Mouse (Mus musculus) limb, embryonic 12.5 days (tissue): ENCODE data around the gene Sh3bp2. TPM values are rescaled to one million over a fixed set of nuclear protein-coding genes. Genes with fewer than 3 reads are reported as not detected.
"Not testable (repeated sequence)": the region's sequence is repeated elsewhere in the genome, so short reads cannot be mapped to it uniquely, and the experiment has no call there.

Source experiments
- ATAC-seq: fragments of 200-750 bp; cut with Nextera tagmentation; 2 replicates; pipeline ENCODE4 v1.8.0; 2017; ENCODE audit warnings: low read depth, moderate TSS enrichment; ENCODE audit not compliant: insufficient number of reproducible peaks, insufficient read depth, low FRiP score, low TSS enrichment
- H3K27ac ChIP-seq: fragments of 300-500 bp; sonication (generic); 2 replicates; pipeline ENCODE4 v1.5.1; 2016; ENCODE audit warnings: mild to moderate bottlenecking, moderate library complexity
- H3K27me3 ChIP-seq: fragments of 300-500 bp; sonication (generic); 2 replicates; pipeline ENCODE4 v1.6.1; 2016; ENCODE audit warnings: mild to moderate bottlenecking, moderate library complexity
- H3K36me3 ChIP-seq: fragments of 300-500 bp; sonication (generic); 2 replicates; pipeline ENCODE4 v1.6.1; 2016; ENCODE audit warnings: mild to moderate bottlenecking, moderate library complexity
- H3K4me1 ChIP-seq: fragments of 300-500 bp; sonication (generic); replicated peaks from 2 replicates; pipeline ENCODE4 v1.6.1; 2016
- H3K4me2 ChIP-seq: fragments of 300-500 bp; sonication (generic); 2 replicates; pipeline ENCODE4 v1.6.1; 2016; ENCODE audit warnings: mild to moderate bottlenecking, moderate library complexity
- H3K4me3 ChIP-seq: fragments of 300-500 bp; sonication (generic); replicated peaks from 2 replicates; pipeline ENCODE4 v1.5.1; 2016; ENCODE audit warnings: mild to moderate bottlenecking
- H3K9ac ChIP-seq: fragments of 300-500 bp; sonication (generic); replicated peaks from 2 replicates; pipeline ENCODE4 v1.6.1; 2016; ENCODE audit warnings: mild to moderate bottlenecking, moderate library complexity
- H3K9me3 ChIP-seq: fragments of 300-500 bp; sonication (generic); 2 replicates; pipeline ENCODE4 v1.6.1; 2016; ENCODE audit warnings: mild to moderate bottlenecking, moderate library complexity
- WGBS: fragments of 180-500 bp; shearing (Covaris S2); methylation state at CpG from one replicate; pipeline ENCODE4 v1.1.7; 2016; 5-methylcytosine and 5-hydroxymethylcytosine counted together
- polyA plus RNA-seq: library from polyadenylated mRNA; unstranded; fragments of >200 nt; fragmentation: Nextera tagmentation; extraction: Ambion mirVana; gene quantifications from 2 replicates; pipeline ENCODE4 v1.2.1, GENCODE M21; 2016

Sh3bp2 gene
- polyA plus RNA-seq, 1 experiment from 2014 or later: 12.0 TPM

DNA sequence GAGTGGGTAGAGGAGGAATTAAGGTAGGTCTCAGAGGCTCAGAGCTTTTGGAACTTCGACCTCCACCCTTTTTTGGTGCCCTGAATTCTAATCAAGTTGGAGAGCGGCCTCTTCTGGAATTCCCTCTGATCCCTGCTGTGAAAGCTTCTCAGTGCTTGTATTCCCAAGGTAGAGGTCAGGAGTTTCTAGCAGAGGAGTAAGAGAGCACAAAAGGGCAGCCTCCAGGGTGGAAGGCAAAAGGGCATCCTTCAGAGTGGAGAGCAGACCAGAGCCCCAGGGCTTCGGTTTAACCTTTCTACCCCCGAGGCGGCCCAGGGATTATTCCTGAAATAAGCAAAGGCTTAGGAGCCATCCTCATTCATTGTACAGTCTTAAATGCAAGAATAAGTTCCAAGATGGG, 64.4 kb downstream of the Sh3bp2 start:
- Histone ChIP-seq H3K4me2 (no peak overlapping the region), H3K9me3 (no peaks in the 10 kb centered on the region), H3K27ac (no peak overlapping the region), H3K36me3 (peaks cover 7% of the 10 kb centered on the region; the same call in 1 of the 2 replicates), H3K27me3 (no peaks in the 10 kb centered on the region), H3K4me1 (peaks cover 6% of the 10 kb centered on the region; the same call in 1 of the 2 replicates), H3K9ac (no peak overlapping the region), H3K4me3 (no peak overlapping the region)
- no peak for ATAC-seq
- WGBS: 38% methylated on average over 5 of the region's 5 CpGs

DNA sequence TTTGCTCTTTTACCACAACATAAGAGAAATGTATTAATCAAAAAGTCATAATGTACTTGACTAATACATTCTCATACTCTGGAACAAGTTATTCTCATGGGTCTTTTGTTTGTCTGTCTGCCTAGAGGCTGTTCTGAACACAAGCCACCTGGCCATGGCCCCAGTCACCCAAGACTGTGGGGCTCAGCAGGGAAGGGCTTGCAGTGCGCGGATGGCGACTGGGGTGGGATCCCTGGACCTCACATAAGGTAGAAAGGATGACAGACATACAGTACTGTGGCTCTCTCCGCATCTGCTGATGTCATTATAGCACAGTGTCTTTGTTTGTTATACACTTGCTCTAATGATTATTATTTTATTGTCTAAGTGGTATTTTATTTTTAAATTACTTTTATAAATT, 65.1 kb downstream of the Sh3bp2 start:
- peaks cover 7% of the 10 kb centered on the region; the same call in 1 of the 2 replicates for H3K36me3 ChIP-seq
- WGBS: 70% methylated on average over 4 of the region's 4 CpGs
- H3K9me3 ChIP-seq: no peaks in the 10 kb centered on the region
- H3K4me3 ChIP-seq: no peak overlapping the region
- H3K27me3 ChIP-seq: no peaks in the 10 kb centered on the region
- no peak overlapping the region for H3K27ac ChIP-seq
- no peak overlapping the region for H3K4me2 ChIP-seq
- H3K4me1 ChIP-seq: peaks cover 6% of the 10 kb centered on the region; the same call in 1 of the 2 replicates
- no peak for ATAC-seq
- no peak overlapping the region for H3K9ac ChIP-seq

DNA sequence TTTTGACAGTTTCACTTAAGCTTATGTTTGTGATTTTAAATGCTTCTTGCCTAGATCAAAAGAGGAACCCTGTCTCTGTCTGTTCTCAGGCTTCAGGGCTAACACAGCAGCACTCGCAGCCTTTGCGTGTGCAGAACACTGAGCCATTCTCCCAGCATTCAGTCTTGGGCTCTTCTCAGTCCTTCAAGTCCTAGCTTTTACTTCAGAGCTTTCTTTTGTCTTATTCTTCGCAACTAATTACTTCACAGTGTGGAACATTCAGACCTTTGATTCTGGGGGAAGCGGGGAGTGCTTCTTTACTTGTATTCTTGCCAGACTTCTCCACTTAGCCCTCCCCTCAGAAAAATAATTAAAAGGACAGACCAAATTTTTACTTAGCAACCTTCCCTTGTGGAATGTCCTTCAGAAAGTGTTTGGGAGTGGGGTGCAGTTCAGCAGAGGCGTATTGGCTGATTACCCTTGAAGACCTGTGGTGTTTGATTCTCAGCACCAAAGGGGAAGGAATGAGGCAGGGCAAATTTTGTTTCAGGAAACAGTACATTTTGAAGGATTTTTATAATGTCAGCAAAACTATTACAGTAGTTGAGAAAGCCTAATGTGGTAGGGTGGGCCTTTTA, 65.9 kb downstream of the Sh3bp2 start:
- no peak overlapping the region for H3K4me2 ChIP-seq
- no peak for ATAC-seq
- H3K4me3 ChIP-seq: no peak overlapping the region
- no peaks in the 10 kb centered on the region for H3K9me3 ChIP-seq
- WGBS: 87% methylated on average over 5 of the region's 5 CpGs
- no peaks in the 10 kb centered on the region for H3K27me3 ChIP-seq
- H3K4me1 ChIP-seq: peaks cover 6% of the 10 kb centered on the region; the same call in 1 of the 2 replicates
- peaks cover 7% of the 10 kb centered on the region; the same call in 1 of the 2 replicates for H3K36me3 ChIP-seq
- no peak overlapping the region for H3K27ac ChIP-seq
- no peak overlapping the region for H3K9ac ChIP-seq

DNA sequence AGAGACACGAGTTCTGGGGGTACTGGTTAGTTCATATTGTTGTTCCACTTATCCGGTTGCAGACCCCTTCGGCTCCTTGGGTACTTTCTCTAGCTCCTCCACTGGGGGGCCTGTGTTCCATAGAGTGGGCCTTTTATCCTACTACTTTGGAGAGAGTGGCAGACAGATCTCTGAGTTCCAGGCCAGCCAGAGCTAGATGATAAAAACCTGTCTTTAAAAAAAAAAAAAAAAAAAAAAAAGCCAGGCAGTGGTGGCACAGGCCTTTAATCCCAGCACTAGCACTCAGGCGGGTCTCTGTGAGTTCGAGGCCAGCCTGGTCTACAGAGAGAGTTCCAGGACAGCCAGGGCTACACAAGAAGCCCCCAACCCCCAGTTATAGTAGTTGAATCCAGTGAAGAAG, 66.6 kb downstream of the Sh3bp2 start:
- H3K4me3 ChIP-seq, H3K27ac ChIP-seq, ATAC-seq, H3K4me1 ChIP-seq, H3K9me3 ChIP-seq, H3K27me3 ChIP-seq, H3K9ac ChIP-seq, H3K4me2 ChIP-seq, H3K36me3 ChIP-seq: not testable (repeated sequence)
- WGBS: 88% methylated on average over 5 of the region's 5 CpGs

DNA sequence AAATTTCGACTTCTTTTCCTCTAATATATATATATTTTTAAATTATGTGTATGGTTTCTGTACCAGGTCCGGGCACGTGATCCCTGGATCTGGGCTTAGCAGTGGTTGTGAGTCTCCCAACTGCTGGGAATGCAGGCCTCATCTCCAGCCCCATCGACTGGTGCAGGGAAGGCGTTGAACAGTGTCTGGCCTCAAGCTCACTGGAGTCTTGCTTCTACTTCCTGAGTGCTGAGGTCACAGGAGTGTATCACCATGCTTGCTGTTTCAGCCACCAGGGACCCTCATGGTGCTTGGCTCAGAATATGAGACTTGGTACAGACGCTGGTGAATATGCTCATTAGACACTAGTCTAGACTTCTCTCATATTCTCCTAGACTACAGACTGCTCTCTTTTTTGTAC, 67.0 kb downstream of the Sh3bp2 start:
- WGBS: 94% methylated on average over 6 of the region's 6 CpGs
- Histone ChIP-seq H3K27me3 (no peaks in the 10 kb centered on the region), H3K27ac (no peak overlapping the region), H3K9ac (no peak overlapping the region), H3K4me2 (no peak overlapping the region), H3K36me3 (peaks cover 13% of the 10 kb centered on the region; the same call in 1 of the 2 replicates), H3K4me1 (peaks cover 6% of the 10 kb centered on the region; the same call in 1 of the 2 replicates), H3K4me3 (no peak overlapping the region), H3K9me3 (no peaks in the 10 kb centered on the region)
- ATAC-seq: no peak

DNA sequence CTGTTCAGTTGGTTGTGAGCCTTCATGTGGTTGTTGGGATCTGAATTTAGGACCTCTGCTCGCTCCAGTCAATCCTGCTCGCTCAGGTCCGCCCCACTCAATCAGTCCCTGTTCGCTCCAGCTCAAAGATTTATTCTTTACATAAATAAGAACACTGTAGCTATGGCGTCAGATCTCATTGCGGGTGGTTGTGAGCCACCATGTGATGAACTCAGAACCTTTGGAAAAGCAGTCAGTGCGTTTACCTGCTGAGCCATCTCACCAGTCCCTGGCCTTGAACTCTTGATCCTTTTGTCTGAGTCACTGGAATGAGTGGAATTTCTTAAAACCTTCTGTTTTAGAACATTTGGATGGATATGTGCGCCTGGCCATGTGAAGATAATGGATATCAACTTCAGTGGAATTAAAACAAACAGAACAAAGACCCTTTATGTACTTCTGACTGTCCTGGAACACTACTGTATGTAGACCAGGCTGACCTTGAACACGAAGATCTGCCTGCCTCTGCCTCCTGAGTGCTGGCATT, 67.6 kb downstream of the Sh3bp2 start:
- Histone ChIP-seq H3K27me3 (no peaks in the 10 kb centered on the region), H3K4me3 (no peak overlapping the region), H3K27ac (no peak overlapping the region), H3K4me1 (peaks cover 6% of the 10 kb centered on the region; the same call in 1 of the 2 replicates), H3K4me2 (no peak overlapping the region), H3K9me3 (no peaks in the 10 kb centered on the region), H3K9ac (no peak overlapping the region), H3K36me3 (peaks cover 19% of the 10 kb centered on the region)
- WGBS: 95% methylated on average over 9 of the region's 9 CpGs
- no peak for ATAC-seq

DNA sequence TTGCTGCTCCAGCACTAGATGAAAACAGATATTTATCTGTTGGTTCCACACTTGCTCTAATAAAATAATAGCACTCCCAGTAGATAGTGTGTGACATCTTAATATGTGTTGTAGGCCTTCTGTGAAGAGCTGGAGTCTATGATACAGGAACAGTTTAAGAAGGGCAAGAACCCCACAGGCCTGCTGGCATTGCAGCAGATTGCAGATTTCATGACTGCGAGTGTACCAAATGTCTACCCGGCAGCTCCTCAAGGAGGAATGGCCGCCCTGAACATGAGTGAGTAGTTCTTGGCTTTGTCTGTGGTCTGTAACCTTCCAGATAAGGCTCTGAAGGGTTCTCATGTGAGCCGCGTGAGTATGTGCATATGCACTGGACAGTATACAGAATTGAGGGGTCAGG, 78.9 kb downstream of the Sh3bp2 start:
- no peaks in the 10 kb centered on the region for H3K4me1 ChIP-seq
- no peaks in the 10 kb centered on the region for H3K27me3 ChIP-seq
- peaks cover 73% of the 10 kb centered on the region for H3K36me3 ChIP-seq
- H3K27ac ChIP-seq: no peak overlapping the region
- ATAC-seq: no peak
- H3K4me2 ChIP-seq: no peak overlapping the region
- WGBS: 88% methylated on average over 5 of the region's 5 CpGs
- H3K4me3 ChIP-seq: no peak overlapping the region
- no peak overlapping the region for H3K9ac ChIP-seq
- H3K9me3 ChIP-seq: no peaks in the 10 kb centered on the region

DNA sequence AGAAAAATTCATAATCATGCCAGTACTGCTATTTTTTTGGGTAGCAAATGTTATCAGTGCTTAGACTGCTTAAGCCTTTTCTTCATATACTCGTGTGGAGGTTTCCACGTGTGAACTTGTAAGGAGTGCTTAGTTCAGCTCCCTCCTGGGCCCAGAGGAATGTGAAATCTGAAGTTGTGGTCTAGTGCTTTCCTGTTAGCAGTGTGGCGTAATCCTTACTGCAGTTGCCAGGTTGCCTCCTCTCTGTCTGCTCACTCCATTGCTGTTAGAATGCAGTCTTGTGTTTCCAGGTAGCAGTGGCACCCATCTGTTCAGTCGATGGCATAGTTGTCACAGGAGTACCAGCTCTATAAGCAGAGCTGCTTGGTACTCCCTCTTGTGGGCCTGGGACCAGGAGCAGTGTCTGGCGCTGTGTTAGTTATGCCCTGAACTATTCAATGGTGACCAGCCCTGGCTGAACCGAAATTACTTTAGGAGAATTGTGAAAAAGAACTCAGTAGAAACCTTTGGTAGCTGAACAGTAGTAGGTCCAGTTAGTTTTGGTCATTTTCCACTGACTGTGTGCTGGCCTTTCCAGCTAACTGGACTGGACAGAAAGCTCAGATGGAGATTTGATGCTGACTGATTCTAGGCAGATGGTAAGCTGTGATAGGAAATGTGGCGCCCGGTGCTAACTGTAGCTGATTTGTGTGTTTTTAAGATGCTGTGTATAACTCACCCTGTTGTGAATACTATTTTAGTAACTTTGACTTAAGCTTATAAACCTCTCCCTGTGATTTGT, 81.7 kb downstream of the Sh3bp2 start:
- Histone ChIP-seq H3K36me3 (peaks cover 73% of the 10 kb centered on the region), H3K9ac (no peak overlapping the region), H3K27ac (no peak overlapping the region), H3K9me3 (no peaks in the 10 kb centered on the region), H3K4me1 (no peaks in the 10 kb centered on the region), H3K4me3 (no peak overlapping the region), H3K27me3 (no peaks in the 10 kb centered on the region), H3K4me2 (no peak overlapping the region)
- no peak for ATAC-seq
- WGBS: 88% methylated on average over 8 of the region's 8 CpGs

DNA sequence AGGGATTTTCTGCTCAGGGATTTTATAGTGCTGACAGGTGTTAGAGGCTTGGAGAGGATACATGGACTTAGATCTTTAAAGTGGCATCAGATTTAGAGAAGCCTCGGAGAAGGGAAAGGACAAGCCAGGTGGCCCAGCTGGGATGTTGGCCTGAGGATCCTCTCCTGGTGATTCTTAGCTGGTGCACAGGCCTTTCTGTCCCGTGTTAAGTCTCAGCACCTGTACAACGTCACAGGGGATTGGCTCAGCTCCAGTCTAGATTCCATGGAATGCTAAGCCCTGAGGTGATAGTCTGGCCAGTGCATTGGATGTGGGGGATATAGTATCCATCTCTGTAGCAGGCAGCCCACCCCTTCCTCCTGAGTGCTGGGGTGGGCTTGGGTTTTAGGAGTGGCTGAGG, 82.6 kb downstream of the Sh3bp2 start:
- H3K4me2 ChIP-seq: no peak overlapping the region
- H3K36me3 ChIP-seq: peaks cover 70% of the 10 kb centered on the region
- H3K9me3 ChIP-seq: no peaks in the 10 kb centered on the region
- 71% methylated on average over 3 of the region's 3 CpGs for WGBS
- H3K27me3 ChIP-seq: no peaks in the 10 kb centered on the region
- H3K4me1 ChIP-seq: no peaks in the 10 kb centered on the region
- no peak overlapping the region for H3K9ac ChIP-seq
- no peak overlapping the region for H3K4me3 ChIP-seq
- ATAC-seq: no peak
- H3K27ac ChIP-seq: no peak overlapping the region

DNA sequence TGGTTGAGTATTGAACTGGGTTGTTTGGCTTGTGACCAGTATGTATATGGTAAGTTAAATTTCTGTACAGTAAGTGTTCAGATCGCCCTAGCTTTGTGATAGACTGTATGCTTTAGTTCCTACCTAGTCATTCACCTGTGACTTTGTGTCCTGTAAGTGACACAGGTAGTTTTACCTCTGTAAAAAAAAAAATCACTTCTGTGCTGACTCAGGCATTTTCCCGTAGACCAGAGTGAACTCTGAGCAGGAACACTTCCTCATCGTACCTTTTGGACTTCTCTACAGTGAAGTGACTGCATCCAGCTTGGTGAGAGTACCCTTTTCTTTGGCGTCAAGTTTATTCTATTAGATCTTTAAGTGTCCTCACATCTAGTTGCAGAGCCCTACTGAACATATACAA, 84.3 kb downstream of the Sh3bp2 start:
- Histone ChIP-seq H3K4me3 (no peak overlapping the region), H3K36me3 (peaks cover 79% of the 10 kb centered on the region), H3K4me1 (no peaks in the 10 kb centered on the region), H3K4me2 (no peak overlapping the region), H3K9ac (no peak overlapping the region), H3K27me3 (no peaks in the 10 kb centered on the region), H3K27ac (no peak overlapping the region), H3K9me3 (no peaks in the 10 kb centered on the region)
- WGBS: 90% methylated on average over 4 of the region's 4 CpGs
- no peak for ATAC-seq
